Mouse (Mus musculus) MEL (cell line): ENCODE results near the gene Col25a1. TPM values are rescaled to one million over a fixed set of nuclear protein-coding genes. Genes with fewer than 3 reads are reported as not detected.

Source experiments
- DNase-seq: peaks from one replicate; pipeline ENCODE4 v3.0.0; 2011; ENCODE audit warnings: low read depth, low spot score
- H3K27ac ChIP-seq: 2 replicates; pipeline ENCODE4 v1.5.1; 2012; ENCODE audit warnings: low read depth, mild to moderate bottlenecking, control low read depth, low read length, moderate library complexity; ENCODE audit not compliant: control insufficient read depth
- H3K27me3 ChIP-seq, 2 experiments: fragments of 150-350 bp in 1 of 2; sonication (generic) in 1 of 2; 2 replicates each; pipeline ENCODE4 v1.6.1; 2012; ENCODE audit warnings: low read length in 2 of 2, mild to moderate bottlenecking in 2 of 2, improper control_type of control experiment in 1 of 2, moderate library complexity in 1 of 2; ENCODE audit not compliant: insufficient read depth in 2 of 2, control insufficient read depth in 1 of 2
- H3K36me3 ChIP-seq, 2 experiments: 2 replicates each; pipeline ENCODE4 v1.6.1; 2012 to 2014; ENCODE audit warnings: low read length in 2 of 2, improper control_type of control experiment in 1 of 2, inconsistent platforms in 1 of 2, mild to moderate bottlenecking in 1 of 2; ENCODE audit not compliant: insufficient read depth in 2 of 2, control insufficient read depth in 1 of 2
- H3K4me1 ChIP-seq, 2 experiments: fragments of 150-350 bp in 1 of 2; sonication (generic) in 1 of 2; 2 replicates each; pipeline ENCODE4 v1.6.1; 2012; ENCODE audit warnings: low read length in 2 of 2, improper control_type of control experiment in 1 of 2, mild to moderate bottlenecking in 1 of 2; ENCODE audit not compliant: insufficient read depth in 2 of 2, control insufficient read depth in 1 of 2
- H3K4me3 ChIP-seq, 2 experiments: fragments of 150-350 bp in 1 of 2; sonication (generic) in 1 of 2; 2 replicates each; pipeline ENCODE4 v1.5.1; 2012; ENCODE audit warnings: low read depth in 2 of 2, low read length in 2 of 2, mild to moderate bottlenecking in 2 of 2, moderate library complexity in 2 of 2, control low read depth in 1 of 2, improper control_type of control experiment in 1 of 2; ENCODE audit not compliant: control insufficient read depth in 1 of 2, insufficient read depth in 1 of 2
- H3K79me2 ChIP-seq: 2 replicates; pipeline ENCODE4 v1.6.1; 2012; ENCODE audit warnings: mild to moderate bottlenecking, low read length, moderate library complexity; ENCODE audit not compliant: control insufficient read depth, poor library complexity, insufficient read depth
- H3K9ac ChIP-seq: 2 replicates; pipeline ENCODE4 v1.6.1; 2012; ENCODE audit warnings: low read depth, mild to moderate bottlenecking, control low read depth, low read length, moderate library complexity; ENCODE audit not compliant: control insufficient read depth, poor library complexity, severe bottlenecking
- H3K9me3 ChIP-seq: fragments of 150-350 bp; sonication (generic); replicated peaks from 2 replicates; pipeline ENCODE4 v1.6.1; 2012; ENCODE audit warnings: mild to moderate bottlenecking, low read length, improper control_type of control experiment, moderate library complexity; ENCODE audit not compliant: insufficient read depth
- CHD1 ChIP-seq: IDR thresholded peaks from 2 replicates; pipeline ENCODE4 v1.6.1; 2012; ENCODE audit warnings: low read depth, mild to moderate bottlenecking, inconsistent platforms, low read length, improper control_type of control experiment
- CHD2 ChIP-seq: IDR thresholded peaks from 2 replicates; pipeline ENCODE4 v1.6.1; 2011; ENCODE audit warnings: low read length, improper control_type of control experiment
- E2F4 ChIP-seq: IDR thresholded peaks from 2 replicates; pipeline ENCODE4 v1.6.1; 2011; ENCODE audit warnings: low read depth, low read length, improper control_type of control experiment, borderline replicate concordance
- ELF1 ChIP-seq: IDR thresholded peaks from 2 replicates; pipeline ENCODE4 v1.6.1; 2014; ENCODE audit warnings: low read depth, mild to moderate bottlenecking, inconsistent platforms, low read length, improper control_type of control experiment, moderate library complexity
- ETS1 ChIP-seq: IDR thresholded peaks from 2 replicates; pipeline ENCODE4 v1.6.1; 2012; ENCODE audit warnings: low read depth, mild to moderate bottlenecking, inconsistent platforms, low read length, improper control_type of control experiment, moderate library complexity
- GABPA ChIP-seq: IDR thresholded peaks from 2 replicates; pipeline ENCODE4 v1.6.1; 2012; ENCODE audit warnings: low read depth, mild to moderate bottlenecking, inconsistent platforms, low read length, improper control_type of control experiment, moderate library complexity
- KAT2A ChIP-seq: conservative IDR thresholded peaks from 2 replicates; pipeline ENCODE4 v1.6.1; 2012; ENCODE audit warnings: low read depth, low read length, improper control_type of control experiment, inconsistent platforms
- MAFK ChIP-seq: IDR thresholded peaks from 2 replicates; pipeline ENCODE4 v1.6.1; 2011; ENCODE audit warnings: low read depth, mild to moderate bottlenecking, low read length, improper control_type of control experiment, borderline replicate concordance
- MAX ChIP-seq: IDR thresholded peaks from 2 replicates; pipeline ENCODE4 v1.6.1; 2011; ENCODE audit warnings: low read length, improper control_type of control experiment
- MAZ ChIP-seq: IDR thresholded peaks from 2 replicates; pipeline ENCODE4 v1.6.1; 2012; ENCODE audit warnings: low read depth, mild to moderate bottlenecking, inconsistent platforms, low read length, improper control_type of control experiment
- POLR2AphosphoS2 ChIP-seq: IDR thresholded peaks from 2 replicates; pipeline ENCODE4 v1.6.1; 2011; ENCODE audit warnings: low read length, improper control_type of control experiment
- POLR2AphosphoS5 ChIP-seq: IDR thresholded peaks from 2 replicates; pipeline ENCODE4 v1.6.1; 2012; ENCODE audit warnings: low read depth, borderline replicate concordance, mild to moderate bottlenecking, inconsistent platforms, low read length, moderate library complexity, mixed read lengths
- RAD21 ChIP-seq: IDR thresholded peaks from 2 replicates; pipeline ENCODE4 v1.6.1; 2011; ENCODE audit warnings: mild to moderate bottlenecking, low read depth, low read length, improper control_type of control experiment
- SIN3A ChIP-seq: IDR thresholded peaks from 2 replicates; pipeline ENCODE4 v1.6.1; 2012; ENCODE audit warnings: low read length, improper control_type of control experiment, inconsistent platforms
- TBP ChIP-seq: IDR thresholded peaks from 2 replicates; pipeline ENCODE4 v1.8.0; 2011; ENCODE audit warnings: low read depth, low read length, improper control_type of control experiment
- USF1 ChIP-seq: IDR thresholded peaks from 2 replicates; pipeline ENCODE4 v1.6.1; 2014; ENCODE audit warnings: low read depth, mild to moderate bottlenecking, inconsistent platforms, low read length, improper control_type of control experiment, moderate library complexity
- ZC3H11A ChIP-seq: IDR thresholded peaks from 2 replicates; pipeline ENCODE4 v1.6.1; 2012; ENCODE audit warnings: low read depth, mild to moderate bottlenecking, inconsistent platforms, low read length, improper control_type of control experiment
- ZKSCAN1 ChIP-seq: IDR thresholded peaks from 2 replicates; pipeline ENCODE4 v1.6.1; 2012; ENCODE audit warnings: low read depth, mild to moderate bottlenecking, inconsistent platforms, low read length, improper control_type of control experiment, moderate library complexity
- polyA plus RNA-seq, 2 experiments: library from polyadenylated mRNA; stranded (reverse) in 1 of 2; unstranded in 1 of 2; fragments of >175 nt in 1 of 2; fragments of >200 nt in 1 of 2; gene quantifications; 2 replicates each; pipeline versions ENCODE4 v1.2.1 to v1.2.4; 2012; ENCODE audit warnings: low replicate concordance in 2 of 2, low read depth in 1 of 2; ENCODE audit not compliant: insufficient read length in 2 of 2, insufficient read depth in 1 of 2, missing spikeins in 1 of 2
- total RNA-seq: library from RNA; depleted of rRNA; stranded (reverse); fragments of 300-350 nt; gene quantifications from 2 replicates; pipeline ENCODE4 v1.2.3, GENCODE M21; 2012

Col25a1 gene
- total and polyA plus RNA-seq, 3 experiments, result not detected

GRCm38 (mm10) chr3:130288102-130288501 lies 156.8 kb downstream of the Col25a1 start:
- Histone ChIP-seq H3K79me2 (no peaks in the 10 kb centered on the region), H3K4me3 (no peak overlapping the region), H3K9me3 (no peaks in the 10 kb centered on the region), H3K4me1 (no peaks in the 10 kb centered on the region), H3K36me3 (no peaks in the 10 kb centered on the region), H3K27ac (no peak overlapping the region), H3K27me3 (no peaks in the 10 kb centered on the region), H3K9ac (no peak overlapping the region)
- TF ChIP-seq ELF1, result no peak
- no peak for TF ChIP-seq ZC3H11A
- TF ChIP-seq POLR2AphosphoS5, result no peak
- no peak for TF ChIP-seq MAFK
- no peak for TF ChIP-seq TBP
- TF ChIP-seq CHD1, result no peak
- TF ChIP-seq ETS1, result no peak
- no peak for TF ChIP-seq USF1
- no peak for TF ChIP-seq ZKSCAN1
- no peak for TF ChIP-seq KAT2A
- no peak for TF ChIP-seq GABPA
- TF ChIP-seq CHD2, result no peak
- TF ChIP-seq MAX, result no peak
- no peak for TF ChIP-seq MAZ
- no peak for TF ChIP-seq SIN3A
- DNase-seq, result no peak

DNA sequence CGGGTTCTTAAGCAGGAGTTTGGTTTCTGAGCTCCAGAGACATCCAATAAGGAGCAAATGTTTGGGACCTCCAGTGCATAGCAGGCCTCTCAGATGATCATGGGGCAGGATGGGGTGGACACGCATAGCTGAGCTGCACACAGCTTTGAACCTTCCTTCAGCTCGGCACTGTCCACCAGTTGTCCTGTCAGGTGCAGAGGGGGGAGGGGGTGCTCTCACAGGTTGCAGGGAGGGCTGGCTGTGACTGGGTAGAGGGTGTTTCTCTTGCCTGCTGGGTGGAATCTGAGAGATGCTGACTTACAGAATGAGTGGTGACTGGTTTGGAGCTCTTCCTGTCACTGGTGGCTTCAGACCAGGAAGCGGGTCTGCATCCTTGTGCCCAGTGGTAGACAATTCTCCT lies 157.5 kb downstream of the Col25a1 start:
- H3K9ac ChIP-seq, result no peak overlapping the region
- TF ChIP-seq RAD21 (no peak), ZC3H11A (no peak), MAZ (no peak), E2F4 (no peak), POLR2AphosphoS2 (no peak), MAFK (no peak), POLR2AphosphoS5 (no peak)
- TF ChIP-seq, all 39 proteins: peak for 0
- Histone ChIP-seq H3K4me3 (no peak overlapping the region), H3K36me3 (no peaks in the 10 kb centered on the region), H3K27ac (no peak overlapping the region), H3K27me3 (no peaks in the 10 kb centered on the region), H3K9me3 (no peaks in the 10 kb centered on the region), H3K4me1 (no peaks in the 10 kb centered on the region), H3K79me2 (no peaks in the 10 kb centered on the region)
- no peak for DNase-seq
